Mouse (Mus musculus): ENCODE results near the gene Gars. TPM values are rescaled to one million over a fixed set of nuclear protein-coding genes. Genes with fewer than 3 reads are reported as not detected.

The Gars gene
- polyA plus RNA-seq, 1 experiment, result 459 TPM

GRCm38 (mm10) chr6:55076561-55077255, 38.9 kb downstream of the Gars start:
- H3K4me3 ChIP-seq, result no peak overlapping the region
- TF ChIP-seq CEBPB (IDR thresholded peaks at IDR 0.05; ENCODE audit: insufficient read depth, poor library complexity, severe bottlenecking) (no peak), MAX (IDR thresholded peaks at IDR 0.05; ENCODE audit: low read depth) (no peak), TCF12 (IDR thresholded peaks at IDR 0.05; ENCODE audit: insufficient read depth, poor library complexity, severe bottlenecking) (no peak), POLR2A (IDR thresholded peaks at IDR 0.05; ENCODE audit: insufficient read length, low read depth) (no peak), USF1 (IDR thresholded peaks at IDR 0.05; ENCODE audit: low read depth) (no peak), SRF (IDR thresholded peaks at IDR 0.05; ENCODE audit: control insufficient read depth, insufficient read length, low read depth) (no peak), REST (IDR thresholded peaks at IDR 0.05; ENCODE audit: insufficient read depth, insufficient read length) (no peak), E2F4 (IDR thresholded peaks at IDR 0.05; ENCODE audit: insufficient read depth) (no peak), MYOG (IDR thresholded peaks at IDR 0.05; ENCODE audit: control insufficient read depth in 1 of 3, insufficient read depth in 1 of 3, insufficient read length in 2 of 3, low read depth in 2 of 3) (no peak), POLR2AphosphoS2 (IDR thresholded peaks at IDR 0.05; ENCODE audit: insufficient read length, low read depth) (no peak), MYOD1 (IDR thresholded peaks at IDR 0.05; ENCODE audit: control insufficient read depth in 1 of 3, insufficient read length in 2 of 3, low read depth in 2 of 3) (no peak), TCF3 (IDR thresholded peaks at IDR 0.05; ENCODE audit: insufficient read length, low read depth) (no peak)
- no peak overlapping the region for H3K4me2 ChIP-seq (ENCODE audit: low read depth)
- peaks cover 93% of the 10 kb centered on the region for H3K36me3 ChIP-seq (ENCODE audit: control insufficient read depth, insufficient read depth)
- no peaks in the 10 kb centered on the region for H3K79me2 ChIP-seq (ENCODE audit: control insufficient read depth, insufficient read depth)
- H3K27me3 ChIP-seq (ENCODE audit: control insufficient read depth, insufficient read depth, insufficient read length), result no peaks in the 10 kb centered on the region
- no peak overlapping the region for H3ac ChIP-seq (ENCODE audit: control insufficient read depth, insufficient read length)

DNA sequence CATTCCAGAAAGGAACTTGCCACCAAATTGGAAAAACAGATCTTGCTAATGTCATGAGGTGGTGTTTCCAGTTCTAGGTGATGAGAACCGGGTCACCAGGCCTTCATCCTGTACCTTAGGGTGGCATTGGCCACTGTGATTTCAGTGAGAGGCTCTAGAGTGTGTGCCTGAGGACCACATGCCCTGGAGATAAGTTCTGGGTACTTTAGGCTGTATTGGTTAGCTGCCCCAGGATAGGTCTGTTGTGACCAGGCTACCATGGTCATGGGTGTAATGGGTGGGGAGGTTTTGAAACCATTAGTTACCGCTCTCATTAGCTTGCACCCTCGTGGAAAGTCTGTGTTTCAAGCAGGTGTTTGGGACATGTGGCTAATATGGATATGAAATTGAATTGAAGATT, 43.6 kb downstream of the Gars start:
- TF ChIP-seq SRF (IDR thresholded peaks at IDR 0.05; ENCODE audit: control insufficient read depth, insufficient read length, low read depth) (no peak), TCF12 (IDR thresholded peaks at IDR 0.05; ENCODE audit: insufficient read depth, poor library complexity, severe bottlenecking) (no peak), TCF3 (IDR thresholded peaks at IDR 0.05; ENCODE audit: insufficient read length, low read depth) (no peak), MYOD1 (IDR thresholded peaks at IDR 0.05; ENCODE audit: control insufficient read depth in 1 of 3, insufficient read length in 2 of 3, low read depth in 2 of 3) (no peak), USF1 (IDR thresholded peaks at IDR 0.05; ENCODE audit: low read depth) (no peak), POLR2AphosphoS2 (IDR thresholded peaks at IDR 0.05; ENCODE audit: insufficient read length, low read depth) (peak; percentile 32), CEBPB (IDR thresholded peaks at IDR 0.05; ENCODE audit: insufficient read depth, poor library complexity, severe bottlenecking) (no peak), MAX (IDR thresholded peaks at IDR 0.05; ENCODE audit: low read depth) (no peak), MYOG (IDR thresholded peaks at IDR 0.05; ENCODE audit: control insufficient read depth in 1 of 3, insufficient read depth in 1 of 3, insufficient read length in 2 of 3, low read depth in 2 of 3) (no peak)
- no peak overlapping the region for H3K4me2 ChIP-seq (ENCODE audit: low read depth)
- H3K79me2 ChIP-seq (ENCODE audit: control insufficient read depth, insufficient read depth), result no peaks in the 10 kb centered on the region
- H3K27me3 ChIP-seq (ENCODE audit: control insufficient read depth, insufficient read depth, insufficient read length), result no peaks in the 10 kb centered on the region
- peaks cover 47% of the 10 kb centered on the region for H3K36me3 ChIP-seq (ENCODE audit: control insufficient read depth, insufficient read depth)
- no peak overlapping the region for H3ac ChIP-seq (ENCODE audit: control insufficient read depth, insufficient read length)
- no peak overlapping the region for H3K4me3 ChIP-seq

GRCm38 (mm10) chr6:55082261-55083051, 44.6 kb downstream of the Gars start:
- no peak overlapping the region for H3K4me3 ChIP-seq
- TF ChIP-seq POLR2A (IDR thresholded peaks at IDR 0.05; ENCODE audit: insufficient read length, low read depth) (peak; percentile 41), USF1 (IDR thresholded peaks at IDR 0.05; ENCODE audit: low read depth) (no peak), POLR2AphosphoS2 (IDR thresholded peaks at IDR 0.05; ENCODE audit: insufficient read length, low read depth) (peak; percentile 89), SRF (IDR thresholded peaks at IDR 0.05; ENCODE audit: control insufficient read depth, insufficient read length, low read depth) (no peak)
- peaks cover 36% of the 10 kb centered on the region for H3K36me3 ChIP-seq (ENCODE audit: control insufficient read depth, insufficient read depth)
- no peak overlapping the region for H3ac ChIP-seq (ENCODE audit: control insufficient read depth, insufficient read length)
- H3K4me2 ChIP-seq (ENCODE audit: low read depth), result no peak overlapping the region
- H3K27me3 ChIP-seq (ENCODE audit: control insufficient read depth, insufficient read depth, insufficient read length), result peaks cover 4% of the 10 kb centered on the region
- no peaks in the 10 kb centered on the region for H3K79me2 ChIP-seq (ENCODE audit: control insufficient read depth, insufficient read depth)

- Histone ChIP-seq H3ac (ENCODE audit: control insufficient read depth, insufficient read length) (no peak overlapping the region), H3K79me2 (ENCODE audit: control insufficient read depth, insufficient read depth) (no peaks in the 10 kb centered on the region), H3K36me3 (ENCODE audit: control insufficient read depth, insufficient read depth) (no peaks in the 10 kb centered on the region), H3K4me3 (no peak overlapping the region), H3K4me2 (ENCODE audit: low read depth) (no peak overlapping the region), H3K27me3 (ENCODE audit: control insufficient read depth, insufficient read depth, insufficient read length) (peaks cover 18% of the 10 kb centered on the region)
- no peak for TF ChIP-seq MYOG (IDR thresholded peaks at IDR 0.05; ENCODE audit: control insufficient read depth in 1 of 3, insufficient read depth in 1 of 3, insufficient read length in 2 of 3, low read depth in 2 of 3)
- TF ChIP-seq E2F4 (IDR thresholded peaks at IDR 0.05; ENCODE audit: insufficient read depth), result no peak
- no peak for TF ChIP-seq MAX (IDR thresholded peaks at IDR 0.05; ENCODE audit: low read depth)
- TF ChIP-seq REST (IDR thresholded peaks at IDR 0.05; ENCODE audit: insufficient read depth, insufficient read length), result no peak
- no peak for TF ChIP-seq CEBPB (IDR thresholded peaks at IDR 0.05; ENCODE audit: insufficient read depth, poor library complexity, severe bottlenecking)
- no peak for TF ChIP-seq POLR2AphosphoS2 (IDR thresholded peaks at IDR 0.05; ENCODE audit: insufficient read length, low read depth)
- no peak for TF ChIP-seq MYOD1 (IDR thresholded peaks at IDR 0.05; ENCODE audit: control insufficient read depth in 1 of 3, insufficient read length in 2 of 3, low read depth in 2 of 3)
- TF ChIP-seq USF1 (IDR thresholded peaks at IDR 0.05; ENCODE audit: low read depth), result no peak
- TF ChIP-seq SRF (IDR thresholded peaks at IDR 0.05; ENCODE audit: control insufficient read depth, insufficient read length, low read depth), result no peak
- TF ChIP-seq TCF12 (IDR thresholded peaks at IDR 0.05; ENCODE audit: insufficient read depth, poor library complexity, severe bottlenecking), result no peak
- TF ChIP-seq TCF3 (IDR thresholded peaks at IDR 0.05; ENCODE audit: insufficient read length, low read depth), result no peak
- no peak for TF ChIP-seq POLR2A (IDR thresholded peaks at IDR 0.05; ENCODE audit: insufficient read length, low read depth)
These were observed 49.5 kb downstream of the Gars start for GRCm38 (mm10) chr6:55087355-55087754.
